ENCODE assay signal across 23 mouse cellular contexts in the genomic region with DNA sequence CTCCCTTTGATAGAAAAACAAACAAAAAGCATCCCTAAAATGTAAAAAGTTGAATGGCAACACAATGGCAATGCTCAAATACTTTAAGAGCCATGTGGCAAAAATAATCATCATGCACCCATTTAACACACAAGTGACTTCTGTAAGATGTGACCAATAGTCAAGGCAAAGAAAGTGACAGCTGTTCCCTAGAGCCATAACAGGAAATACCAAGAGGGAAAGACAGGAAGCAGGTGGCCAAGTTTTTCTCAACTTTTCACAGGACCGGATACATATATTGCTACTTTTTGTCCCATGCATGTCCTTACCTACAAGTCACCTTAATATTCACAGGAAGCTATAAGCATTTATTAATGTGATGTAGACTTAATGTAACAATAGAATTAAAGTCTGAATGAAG. TPM values are rescaled to one million over a fixed set of nuclear protein-coding genes. Genes with fewer than 3 reads are reported as not detected.
DNase-seq lines count a peak whose midpoint lies in the region; ATAC-seq and TF ChIP-seq lines count a peak whose summit lies in the region.
"Had no signal": no experiment of that assay in that cellular context is flagged by ENCODE, and none has a peak within 500 bp of the region (broad histone marks: within the 10 kb centered on the region; RNA-seq: fewer than 3 reads in every experiment).

No protein-coding gene starts in this region.

- H3K9ac ChIP-seq in heart, embryonic 14.5 days (ENCODE audit: low read length): peak overlapping the region; percentile 21; the same call in 1 of the 2 replicates
- no peak overlapping the region for H3K9ac ChIP-seq in lung, postnatal 0 days (replicated peaks; ENCODE audit: low read depth)
- no peak overlapping the region for H3K9ac ChIP-seq in heart, postnatal 0 days (replicated peaks; ENCODE audit: low read depth, low read length)
- H3K9ac ChIP-seq: embryonic facial prominence, embryonic 13.5 days; hindbrain, embryonic 15.5 days; liver, embryonic 13.5 days; midbrain, embryonic 15.5 days had no signal

- H3K9me3 ChIP-seq in heart, embryonic 14.5 days (ENCODE audit: control insufficient read depth, low read length): no peaks in the 10 kb centered on the region
- no peaks in the 10 kb centered on the region for H3K9me3 ChIP-seq in lung, postnatal 0 days (ENCODE audit: low read length)
- no peaks in the 10 kb centered on the region for H3K9me3 ChIP-seq in heart, postnatal 0 days (replicated peaks; ENCODE audit: control insufficient read depth, low read length)
- H3K9me3 ChIP-seq: embryonic facial prominence, embryonic 13.5 days; hindbrain, embryonic 15.5 days; liver, embryonic 13.5 days; midbrain, embryonic 15.5 days had no signal

- 43% methylated on average over 1 of the region's 1 CpGs for WGBS in heart, embryonic 14.5 days
- 39% methylated on average over 1 of the region's 1 CpGs for WGBS in lung, postnatal 0 days
- WGBS in heart, postnatal 0 days: 32% methylated on average over 1 of the region's 1 CpGs

- H3K4me1 ChIP-seq in heart, embryonic 14.5 days (ENCODE audit: control insufficient read depth in 2 of 2, insufficient read depth in 2 of 2, low read length in 2 of 2): peaks cover 2 to 39% of the 10 kb centered on the region in 2 experiments; a peak in 2 of 4 replicates
- 0 out of 2 replicates have a peak, but pooled peaks cover 3% of the 10 kb centered on the region for H3K4me1 ChIP-seq in lung, postnatal 0 days (ENCODE audit: insufficient read depth, low read depth, low read length)
- peaks cover 3% of the 10 kb centered on the region; the same call in 1 of the 2 replicates for H3K4me1 ChIP-seq in heart, postnatal 0 days (ENCODE audit: control insufficient read depth, insufficient read depth)

- peak overlapping the region; percentile 15; the same call in 1 of the 2 replicates for H3K4me3 ChIP-seq in gastrocnemius, adult 2 months
- no peak overlapping the region for H3K4me3 ChIP-seq in heart, embryonic 14.5 days (ENCODE audit: control insufficient read depth in 1 of 2, insufficient read depth in 1 of 2, low read depth in 1 of 2, low read length in 2 of 2)
- no peak overlapping the region for H3K4me3 ChIP-seq in lung, postnatal 0 days (ENCODE audit: low read depth, low read length)
- no peak overlapping the region for H3K4me3 ChIP-seq in heart, postnatal 0 days (ENCODE audit: low read depth, low read length)
- H3K4me3 ChIP-seq: embryonic facial prominence, embryonic 13.5 days; hindbrain, embryonic 15.5 days; left cerebral cortex, adult 2 months; liver, embryonic 13.5 days; midbrain, embryonic 15.5 days had no signal

- intact Hi-C loops in gastrocnemius, adult 2 months (cut with DNase I): no loop called here

- TF ChIP-seq CTCF in gastrocnemius, adult 2 months (IDR thresholded peaks at IDR 0.05): no peak
- no peak for TF ChIP-seq CTCF in lung, postnatal 0 days (IDR thresholded peaks at IDR 0.05)
- TF ChIP-seq CTCF in heart, postnatal 0 days (IDR thresholded peaks at IDR 0.05; ENCODE audit: low read depth): no peak

- no peak overlapping the region for H3K27ac ChIP-seq in gastrocnemius, adult 2 months
- peak overlapping the region in 1 of 2 experiments; percentile 44; a peak in 2 of 4 replicates for H3K27ac ChIP-seq in heart, embryonic 14.5 days (replicated peaks in 1 of 2; ENCODE audit: control insufficient read depth in 1 of 2, insufficient read depth in 1 of 2, low read depth in 2 of 2, low read length in 2 of 2)
- H3K27ac ChIP-seq in lung, postnatal 0 days (ENCODE audit: low read length): no peak overlapping the region
- H3K27ac ChIP-seq in heart, postnatal 0 days (ENCODE audit: low read depth): peak overlapping the region; percentile 25; the same call in 1 of the 2 replicates
- H3K27ac ChIP-seq: embryonic facial prominence, embryonic 13.5 days; hindbrain, embryonic 15.5 days; left cerebral cortex, adult 2 months; liver, embryonic 13.5 days; macrophage; midbrain, embryonic 15.5 days had no signal

- no peak for ATAC-seq in heart, embryonic 14.5 days (ENCODE audit: insufficient number of reproducible peaks, insufficient read depth, low FRiP score, low read depth)
- no peak for ATAC-seq in lung, postnatal 0 days
- no peak for ATAC-seq in heart, postnatal 0 days (ENCODE audit: insufficient read depth, low read depth)
- ATAC-seq: forebrain, embryonic 14.5 days; midbrain, embryonic 15.5 days had no signal

- H3K4me2 ChIP-seq in heart, embryonic 14.5 days (ENCODE audit: low read length): peak overlapping the region; percentile 39
- H3K4me2 ChIP-seq in lung, postnatal 0 days (replicated peaks; ENCODE audit: low read depth, low read length): no peak overlapping the region
- H3K4me2 ChIP-seq in heart, postnatal 0 days (ENCODE audit: low read depth, low read length): 0 out of 2 replicates have a peak overlapping the region, but pooled peaks have one; percentile 9
- H3K4me2 ChIP-seq: embryonic facial prominence, embryonic 13.5 days; hindbrain, embryonic 15.5 days; liver, embryonic 13.5 days; midbrain, embryonic 15.5 days had no signal

- no peak for DNase-seq in gastrocnemius, adult 2 months
- no peak for DNase-seq in gastrocnemius, postnatal 4 days (ENCODE audit: low spot score in 2 of 2)
- no peak for DNase-seq in heart, adult 11 months
- peak; percentile 5 for DNase-seq in lung, postnatal 0 days (ENCODE audit: low spot score)
- DNase-seq in lung, postnatal 10 days: no peak
- peak; percentile 30 for DNase-seq in heart, postnatal 0 days (ENCODE audit: low spot score)
- no peak for DNase-seq in cerebellum, adult 11 months
- DNase-seq: adrenal gland, postnatal 36 days; cerebellum, adult 11-12 months; cerebellum, postnatal 10 days; gastrocnemius, postnatal 10 days; kidney, adult 9 months; liver, embryonic 13.5 days; lung, adult 2 months; right cerebral cortex, adult 18-20 months; right cerebral cortex, postnatal 4 days had no signal

- 0 out of 2 replicates have a peak, but pooled peaks have one; percentile 13 for TF ChIP-seq EP300 in lung, postnatal 0 days (IDR thresholded peaks at IDR 0.05)
- TF ChIP-seq EP300 in heart, postnatal 0 days (IDR thresholded peaks at IDR 0.05; ENCODE audit: low read depth): no peak

- H3K27me3 ChIP-seq in heart, embryonic 14.5 days (ENCODE audit: control insufficient read depth, insufficient read depth, low read length): no peaks in the 10 kb centered on the region
- H3K27me3 ChIP-seq in lung, postnatal 0 days (replicated peaks; ENCODE audit: insufficient read depth, low read length): no peaks in the 10 kb centered on the region
- no peaks in the 10 kb centered on the region for H3K27me3 ChIP-seq in heart, postnatal 0 days (ENCODE audit: control insufficient read depth, insufficient read depth, low read length)
- H3K27me3 ChIP-seq: embryonic facial prominence, embryonic 13.5 days; hindbrain, embryonic 15.5 days; liver, embryonic 13.5 days; midbrain, embryonic 15.5 days had no signal

- H3K36me3 ChIP-seq in heart, embryonic 14.5 days (ENCODE audit: control insufficient read depth, insufficient read depth, low read length): peaks cover 7% of the 10 kb centered on the region
- H3K36me3 ChIP-seq in lung, postnatal 0 days (ENCODE audit: insufficient read depth, low read length): no peaks in the 10 kb centered on the region
- H3K36me3 ChIP-seq in heart, postnatal 0 days (replicated peaks; ENCODE audit: control insufficient read depth, insufficient read depth, low read length): 0 out of 2 replicates have a peak, but pooled peaks cover 5% of the 10 kb centered on the region
- H3K36me3 ChIP-seq: embryonic facial prominence, embryonic 13.5 days; liver, embryonic 13.5 days; midbrain, embryonic 15.5 days had no signal

RNA-seq across cellular contexts. Expression of gene Tmcc1, which starts 3.9 kb away (rescaled TPM):
- total RNA-seq in gastrocnemius, adult 2 months (2021): 10 to 100 TPM; 45.9 to 59.9 TPM
- total RNA-seq in gastrocnemius, postnatal 4 days (2021): 10 to 100 TPM; 28.1 to 32.1 TPM
- 12.6 and 13.5 TPM in 2 replicates for polyA plus RNA-seq in heart, embryonic 14.5 days (2014; fragmentation: Nextera tagmentation; extraction: Ambion mirVana)
- 9.1 and 9.9 TPM in 2 replicates for polyA plus RNA-seq in lung, postnatal 0 days (2015; fragmentation: Nextera tagmentation; extraction: Ambion mirVana)
- 21.1 and 26.9 TPM in 2 replicates for total RNA-seq in heart, postnatal 0 days (2014; rRNA removed; ENCODE audit: low replicate concordance)
- 6.9 and 7.8 TPM in 2 replicates for polyA plus RNA-seq in heart, postnatal 0 days (2015; fragmentation: Nextera tagmentation; extraction: Ambion mirVana)

RNA-seq across cellular contexts. Expression of gene Washc2, which starts 18.4 kb away (rescaled TPM):
- total RNA-seq in gastrocnemius, adult 2 months (2021): 10 to 100 TPM; 23.6 to 27.7 TPM
- 10 to 100 TPM; 38.4 to 40.1 TPM for total RNA-seq in gastrocnemius, postnatal 4 days (2021)
- polyA plus RNA-seq in heart, embryonic 14.5 days (2014; fragmentation: Nextera tagmentation; extraction: Ambion mirVana): 34.2 and 36.3 TPM in 2 replicates
- 36.9 and 38.7 TPM in 2 replicates for polyA plus RNA-seq in lung, postnatal 0 days (2015; fragmentation: Nextera tagmentation; extraction: Ambion mirVana)
- total RNA-seq in heart, postnatal 0 days (2014; rRNA removed; ENCODE audit: low replicate concordance): 57.1 and 96.8 TPM in 2 replicates
- 26.2 and 30.3 TPM in 2 replicates for polyA plus RNA-seq in heart, postnatal 0 days (2015; fragmentation: Nextera tagmentation; extraction: Ambion mirVana)

Comparison
In these comparisons a context has a peak if more than half of its experiments do, and no peak if none do; other contexts are left out.
1. DNase-seq: peak in lung, postnatal 0 days (single experiment) and heart, postnatal 0 days (single experiment); none in gastrocnemius, adult 2 months (single experiment), gastrocnemius, postnatal 4 days (0 of 2), heart, adult 11 months (single experiment), lung, postnatal 10 days (single experiment) and cerebellum, adult 11 months (single experiment).